Mouse (Mus musculus) neural tube, embryonic 10.5 days (tissue): ENCODE results near the gene Rasgef1b.

Experiments
- DNase-seq: peaks from one replicate; pipeline ENCODE4 v3.0.0-alpha.2; 2017; ENCODE audit warnings: low spot score; ENCODE audit errors: extremely low spot score

The Rasgef1b gene

DNA sequence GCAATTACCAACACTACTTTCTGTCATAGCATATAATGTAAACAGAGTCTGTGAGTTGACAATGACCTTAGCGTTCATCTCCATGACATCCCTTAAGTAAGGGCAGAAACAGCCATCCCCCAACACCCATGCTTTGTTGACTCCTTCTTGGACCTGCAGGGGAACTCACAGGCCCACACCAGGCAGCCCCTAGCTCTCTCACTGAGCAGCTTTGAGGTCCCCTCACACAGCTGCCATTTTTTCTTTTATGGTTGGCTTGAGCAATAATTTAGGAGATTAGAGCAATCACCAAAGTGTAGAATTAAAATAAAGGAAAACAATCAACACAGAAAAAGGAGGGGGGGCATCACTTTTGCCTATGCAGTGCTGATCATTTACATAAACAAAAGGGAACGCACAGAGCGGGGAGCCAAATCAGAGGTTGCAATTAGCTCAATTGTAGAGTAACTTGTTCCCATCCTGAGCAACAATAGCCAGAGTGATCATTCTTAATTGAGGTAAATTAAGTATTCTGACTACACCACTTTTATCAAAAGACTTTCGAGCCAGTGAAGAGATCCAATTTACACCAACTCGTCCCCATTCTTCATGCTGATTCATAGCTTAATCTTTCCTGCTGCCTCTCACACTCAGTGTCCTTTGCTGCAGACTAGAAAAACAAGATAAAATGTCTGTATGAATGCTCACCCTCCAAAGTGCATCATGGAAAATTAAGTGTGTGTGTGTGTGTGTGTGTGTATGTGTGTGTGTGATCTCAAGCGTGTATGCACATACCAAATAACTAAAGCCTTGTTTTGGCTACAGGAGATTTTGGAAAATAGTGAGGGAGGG, 184.0 kb downstream of the Rasgef1b start:
- no peak for DNase-seq

- no peak for DNase-seq
Measured at GRCm38 (mm10) chr5:99541999-99542765, 186.7 kb downstream of the Rasgef1b start.

DNA sequence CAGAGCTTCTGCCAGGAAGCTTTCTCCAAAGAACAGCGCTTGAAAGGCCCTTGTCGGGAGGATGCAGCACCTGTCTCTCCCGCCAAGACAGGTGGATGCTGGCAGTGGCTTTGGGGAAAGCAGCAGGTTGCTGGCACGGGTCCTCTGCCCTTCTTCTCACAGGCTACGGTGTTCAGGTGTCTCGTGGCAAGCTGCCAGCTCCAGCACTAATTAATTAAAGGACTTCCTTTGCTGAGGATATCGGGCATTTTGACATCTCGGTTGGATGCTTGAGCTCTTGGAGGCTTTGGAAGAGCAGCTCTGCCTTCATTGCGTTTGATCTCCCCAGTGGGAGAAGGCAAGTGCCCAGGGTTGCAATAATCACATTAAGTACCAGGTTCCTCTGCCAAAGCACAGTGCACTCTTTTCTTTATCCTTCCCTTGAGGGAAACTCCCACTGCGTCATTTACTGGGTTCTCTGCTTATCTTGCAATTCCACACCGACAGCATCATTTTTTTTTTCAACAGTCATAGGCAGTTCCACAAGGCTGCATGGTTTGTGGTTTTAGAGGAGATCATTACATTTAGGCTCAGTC, 187.5 kb downstream of the Rasgef1b start:
- DNase-seq, result no peak

DNA sequence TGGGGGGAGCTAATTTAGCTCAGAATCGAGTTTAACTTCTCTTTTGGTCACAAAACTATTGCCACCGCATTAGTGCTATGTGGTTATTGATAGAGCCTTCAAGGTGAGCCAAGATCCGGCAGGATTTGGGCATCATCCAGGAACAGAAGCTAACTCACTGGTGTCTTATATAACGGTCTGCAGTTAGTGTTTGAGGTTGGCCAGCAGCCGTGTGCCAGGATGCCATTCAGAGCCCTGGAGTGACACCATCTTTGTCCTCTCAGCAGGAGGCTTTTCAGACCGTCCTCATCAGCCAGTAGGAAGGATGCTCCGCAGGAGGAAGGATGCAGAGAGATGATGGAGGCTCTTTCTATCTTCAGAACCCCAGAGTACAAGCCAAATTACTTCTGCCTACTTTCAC, 195.4 kb downstream of the Rasgef1b start:
- DNase-seq, result no peak

DNA sequence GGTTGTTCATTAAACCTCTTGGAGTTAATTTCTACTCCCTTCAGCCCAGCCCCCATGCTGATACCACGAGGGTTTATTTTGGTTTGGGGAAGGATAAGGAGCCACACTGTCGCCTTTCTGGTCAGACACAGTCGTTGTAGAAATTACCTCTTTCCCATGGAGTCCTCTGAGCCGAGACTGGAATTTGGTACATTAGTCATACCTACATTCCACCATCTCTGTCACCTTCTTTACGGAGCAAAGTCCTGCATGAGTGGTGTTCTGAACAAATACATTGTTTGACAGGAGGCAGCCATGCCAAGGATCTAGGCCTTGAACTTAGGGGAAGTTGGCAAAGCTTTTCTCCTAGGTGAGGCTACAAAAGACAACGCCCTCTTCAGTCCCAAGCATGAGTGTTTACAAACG, 202.1 kb downstream of the Rasgef1b start:
- no peak for DNase-seq

DNA sequence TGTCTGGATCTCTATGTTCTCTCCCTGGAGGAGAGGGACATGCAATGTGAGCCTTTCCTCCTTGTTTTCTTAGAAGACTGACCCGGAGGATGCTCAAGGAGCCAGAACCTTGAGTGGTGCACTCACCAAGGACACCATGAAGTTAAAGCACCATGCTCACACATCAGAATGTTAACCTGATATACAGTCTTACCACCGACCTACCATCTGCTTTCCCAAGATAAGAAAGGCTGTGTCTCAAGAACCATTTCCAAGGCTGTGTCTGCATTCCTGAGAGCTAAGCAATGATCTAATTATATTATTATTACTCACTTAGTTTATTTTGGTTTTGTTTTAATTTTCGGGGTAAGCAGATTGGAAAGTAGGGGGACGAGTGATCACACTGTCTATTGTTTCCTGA, 203.2 kb downstream of the Rasgef1b start:
- no peak for DNase-seq

GRCm38 (mm10) chr5:99522571-99523269, 206.1 kb downstream of the Rasgef1b start:
- DNase-seq, result no peak

DNA sequence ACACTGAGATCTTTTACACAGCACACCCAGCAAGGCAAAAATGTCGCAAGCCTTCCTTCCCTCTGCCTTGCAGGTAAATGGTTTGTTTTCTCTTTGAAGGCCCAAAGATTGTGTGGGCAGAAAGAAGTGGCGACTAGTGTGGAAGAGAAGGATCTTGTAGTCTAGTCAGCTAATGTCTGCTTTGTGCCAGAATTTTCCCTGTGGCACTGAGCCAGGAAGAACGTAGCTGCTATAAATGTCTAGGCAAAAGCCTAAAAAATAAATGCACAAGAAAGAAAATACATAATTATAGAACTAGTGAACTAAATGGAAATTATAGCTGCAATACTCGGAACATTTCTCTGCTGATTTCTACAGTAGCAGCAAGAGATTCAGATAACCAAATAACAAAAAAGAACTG, 207.5 kb downstream of the Rasgef1b start:
- DNase-seq, result no peak

DNA sequence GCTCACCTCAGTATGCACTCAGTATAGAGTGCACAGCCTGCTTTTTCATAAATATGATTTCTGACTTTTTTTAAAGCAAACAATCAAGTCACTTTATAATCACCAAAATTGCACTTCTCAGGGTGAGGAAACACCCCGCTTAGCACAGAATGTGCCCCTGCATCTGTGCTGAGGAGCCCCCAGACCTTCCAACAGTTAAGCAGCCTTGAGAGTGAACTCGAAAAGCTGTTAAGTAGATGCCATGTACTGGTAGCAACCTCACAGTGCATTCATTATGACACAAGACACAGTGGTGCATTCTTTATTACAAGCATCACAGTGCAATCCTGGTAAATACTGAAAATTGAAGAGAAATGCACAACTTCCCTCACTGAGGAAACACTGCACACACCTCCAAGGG, 209.3 kb downstream of the Rasgef1b start:
- no peak for DNase-seq

DNA sequence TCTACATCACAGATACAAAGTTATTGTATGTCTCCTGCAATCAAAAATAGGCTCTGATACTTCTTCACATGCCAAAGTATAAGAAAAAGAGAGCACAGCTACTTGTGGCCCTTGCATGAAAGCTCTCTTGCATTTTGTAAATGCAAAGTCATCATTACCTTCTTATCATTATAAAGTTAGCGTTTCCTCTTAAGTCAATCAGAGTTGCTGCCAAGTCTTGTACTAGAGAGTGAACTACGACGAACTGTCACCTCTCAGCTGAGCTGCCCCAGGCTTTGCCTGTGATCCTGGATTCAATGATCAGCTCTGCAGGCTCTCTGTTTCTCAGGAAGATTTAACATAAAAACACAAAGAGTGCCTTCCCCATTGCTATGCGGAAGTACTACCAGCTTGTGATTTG, 209.8 kb downstream of the Rasgef1b start:
- DNase-seq, result no peak

GRCm38 (mm10) chr5:99516207-99516606, 212.7 kb downstream of the Rasgef1b start:
- DNase-seq, result no peak

- no peak for DNase-seq
Measured at GRCm38 (mm10) chr5:99515764-99516163, 213.1 kb downstream of the Rasgef1b start.

GRCm38 (mm10) chr5:99513209-99513880, 215.5 kb downstream of the Rasgef1b start:
- DNase-seq, result no peak

DNA sequence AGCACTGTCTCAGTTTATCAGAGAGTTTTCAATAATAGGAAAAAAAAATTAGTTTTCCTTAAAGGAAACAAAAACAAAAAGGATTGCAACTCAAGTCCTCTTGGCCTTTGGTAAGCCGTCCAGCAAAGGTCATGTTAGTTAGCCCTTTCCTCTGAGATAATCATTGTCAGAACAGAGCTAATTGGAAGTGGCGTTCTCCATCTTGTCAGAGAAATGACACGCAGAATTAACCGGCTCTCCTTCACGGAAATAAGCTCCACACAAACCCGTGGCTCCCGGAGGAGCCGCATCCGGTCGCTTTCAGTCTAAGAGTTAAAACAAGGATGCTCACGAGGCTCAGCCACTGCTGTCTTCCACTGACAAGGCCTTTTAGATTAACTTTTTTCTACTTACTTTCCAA, 217.8 kb downstream of the Rasgef1b start:
- no peak for DNase-seq

DNA sequence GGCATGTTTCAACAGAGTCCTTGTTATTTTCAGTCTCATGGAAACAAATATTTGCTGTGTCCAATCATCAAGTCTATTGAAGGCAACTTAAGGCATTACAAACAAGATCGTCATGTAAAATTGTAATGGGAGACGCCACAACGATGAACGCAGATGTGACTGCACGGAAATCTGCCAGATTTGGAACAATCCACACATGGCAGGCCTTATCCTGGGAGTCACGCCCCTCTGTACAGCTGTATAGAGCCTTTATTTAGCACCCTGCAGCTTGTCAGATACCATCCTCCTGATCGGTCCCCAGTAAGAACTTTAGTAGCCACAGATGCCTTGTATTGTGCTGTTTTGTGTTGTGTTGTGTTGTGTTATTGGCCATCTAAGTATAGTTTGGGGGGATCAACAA, 222.8 kb downstream of the Rasgef1b start:
- DNase-seq, result no peak

GRCm38 (mm10) chr5:99504349-99504830, 224.5 kb downstream of the Rasgef1b start:
- no peak for DNase-seq

- no peak for DNase-seq
Measured at GRCm38 (mm10) chr5:99502681-99503080, 226.2 kb downstream of the Rasgef1b start.

- no peak for DNase-seq
Measured at GRCm38 (mm10) chr5:99499404-99500089, 229.3 kb downstream of the Rasgef1b start.

GRCm38 (mm10) chr5:99497856-99498255, 231.0 kb downstream of the Rasgef1b start:
- DNase-seq, result no peak
